Mouse (Mus musculus) spleen, postnatal 4 days (tissue): ENCODE results near the gene Pigk.

Source experiments
- DNase-seq, 2 experiments: peaks; one replicate each; pipeline ENCODE4 v3.0.0; 2022; ENCODE audit warnings: low spot score in 2 of 2

Pigk gene

GRCm38 (mm10) chr3:152837938-152838337, 124.0 kb downstream of the Pigk start:
- DNase-seq: no peak

- DNase-seq: no peak
Measured at GRCm38 (mm10) chr3:152841264-152841663, 127.4 kb downstream of the Pigk start.

GRCm38 (mm10) chr3:152842648-152843047, 128.7 kb downstream of the Pigk start:
- DNase-seq: no peak

- no peak for DNase-seq
Measured at GRCm38 (mm10) chr3:152843925-152844324, 130.0 kb downstream of the Pigk start.

- DNase-seq: no peak
Measured at GRCm38 (mm10) chr3:152855006-152855614, 141.2 kb downstream of the Pigk start.

GRCm38 (mm10) chr3:152856095-152856494, 142.2 kb downstream of the Pigk start:
- DNase-seq: peak in 1 of 2 experiments; percentile 15

- no peak for DNase-seq
Measured at GRCm38 (mm10) chr3:152861450-152861849, 147.6 kb downstream of the Pigk start.

GRCm38 (mm10) chr3:152861978-152862377, 148.1 kb downstream of the Pigk start:
- no peak for DNase-seq

GRCm38 (mm10) chr3:152866035-152866965, 152.4 kb downstream of the Pigk start:
- no peak for DNase-seq

GRCm38 (mm10) chr3:152867654-152868525, 154.0 kb downstream of the Pigk start:
- no peak for DNase-seq

- DNase-seq: no peak
Measured at GRCm38 (mm10) chr3:152872054-152872453, 158.2 kb downstream of the Pigk start.

GRCm38 (mm10) chr3:152872596-152872995, 158.7 kb downstream of the Pigk start:
- no peak for DNase-seq

- DNase-seq: no peak
Measured at GRCm38 (mm10) chr3:152874431-152875355, 160.8 kb downstream of the Pigk start.

GRCm38 (mm10) chr3:152875723-152876290, 161.9 kb downstream of the Pigk start:
- no peak for DNase-seq

GRCm38 (mm10) chr3:152880121-152880835, 166.4 kb downstream of the Pigk start:
- DNase-seq: no peak

GRCm38 (mm10) chr3:152881706-152882105, 167.8 kb downstream of the Pigk start:
- DNase-seq: no peak

GRCm38 (mm10) chr3:152883556-152883955, 169.7 kb downstream of the Pigk start:
- DNase-seq: no peak

- no peak for DNase-seq
Measured at GRCm38 (mm10) chr3:152886749-152887148, 172.8 kb downstream of the Pigk start.

- no peak for DNase-seq
Measured at GRCm38 (mm10) chr3:152888116-152888515, 174.2 kb downstream of the Pigk start.

- no peak for DNase-seq
Measured at GRCm38 (mm10) chr3:152894935-152895334, 181.0 kb downstream of the Pigk start.
